Mouse (Mus musculus): ENCODE data around the gene Susd2.

Gene Susd2

GRCm38 (mm10) chr10:75616044-75616443 is 27.8 kb downstream of the Susd2 start:
- no peak for DNase-seq

- no peak for DNase-seq
These were observed 33.3 kb downstream of the Susd2 start for GRCm38 (mm10) chr10:75610486-75610885.

- no peak for DNase-seq
These were observed 34.8 kb downstream of the Susd2 start for GRCm38 (mm10) chr10:75608975-75609374.

- DNase-seq = no peak
These were observed 36.6 kb downstream of the Susd2 start for GRCm38 (mm10) chr10:75607253-75607652.

GRCm38 (mm10) chr10:75605162-75605846 is 38.5 kb downstream of the Susd2 start:
- DNase-seq = peak; percentile 21

- DNase-seq = no peak
These were observed 43.5 kb downstream of the Susd2 start for GRCm38 (mm10) chr10:75600189-75600730.

- DNase-seq = no peak
These were observed 47.8 kb downstream of the Susd2 start for GRCm38 (mm10) chr10:75595981-75596380.

- DNase-seq = no peak
These were observed 51.2 kb downstream of the Susd2 start for GRCm38 (mm10) chr10:75592585-75592984.

- no peak for DNase-seq
These were observed 52.5 kb downstream of the Susd2 start for GRCm38 (mm10) chr10:75591211-75591894.

GRCm38 (mm10) chr10:75589651-75590050 is 54.2 kb downstream of the Susd2 start:
- no peak for DNase-seq

- DNase-seq = peak; percentile 63
These were observed 54.7 kb downstream of the Susd2 start, which contains the start of gene Ggt5 for GRCm38 (mm10) chr10:75589129-75589528. TSS of gene Ggt5 (plus strand) at chr10:75589340.

GRCm38 (mm10) chr10:75588336-75588735 is 55.5 kb downstream of the Susd2 start:
- DNase-seq = no peak

- DNase-seq = no peak
These were observed 56.0 kb downstream of the Susd2 start for GRCm38 (mm10) chr10:75587781-75588180.
